Mouse (Mus musculus): ENCODE measurements around the gene Fignl2. TPM values are rescaled to one million over a fixed set of nuclear protein-coding genes. Genes with fewer than 3 reads are reported as not detected.
A peak's percentile ranks its signal among the peaks of the same experiment; 100 is the strongest.
"Not testable (repeated sequence)": the region's sequence is repeated elsewhere in the genome, so short reads cannot be mapped to it uniquely, and the experiment has no call there.

Fignl2 gene
- polyA plus RNA-seq (2015; fragmentation: Nextera tagmentation; extraction: Ambion mirVana): 0.09 TPM in 1 of 2 replicates, not detected in the other

DNA sequence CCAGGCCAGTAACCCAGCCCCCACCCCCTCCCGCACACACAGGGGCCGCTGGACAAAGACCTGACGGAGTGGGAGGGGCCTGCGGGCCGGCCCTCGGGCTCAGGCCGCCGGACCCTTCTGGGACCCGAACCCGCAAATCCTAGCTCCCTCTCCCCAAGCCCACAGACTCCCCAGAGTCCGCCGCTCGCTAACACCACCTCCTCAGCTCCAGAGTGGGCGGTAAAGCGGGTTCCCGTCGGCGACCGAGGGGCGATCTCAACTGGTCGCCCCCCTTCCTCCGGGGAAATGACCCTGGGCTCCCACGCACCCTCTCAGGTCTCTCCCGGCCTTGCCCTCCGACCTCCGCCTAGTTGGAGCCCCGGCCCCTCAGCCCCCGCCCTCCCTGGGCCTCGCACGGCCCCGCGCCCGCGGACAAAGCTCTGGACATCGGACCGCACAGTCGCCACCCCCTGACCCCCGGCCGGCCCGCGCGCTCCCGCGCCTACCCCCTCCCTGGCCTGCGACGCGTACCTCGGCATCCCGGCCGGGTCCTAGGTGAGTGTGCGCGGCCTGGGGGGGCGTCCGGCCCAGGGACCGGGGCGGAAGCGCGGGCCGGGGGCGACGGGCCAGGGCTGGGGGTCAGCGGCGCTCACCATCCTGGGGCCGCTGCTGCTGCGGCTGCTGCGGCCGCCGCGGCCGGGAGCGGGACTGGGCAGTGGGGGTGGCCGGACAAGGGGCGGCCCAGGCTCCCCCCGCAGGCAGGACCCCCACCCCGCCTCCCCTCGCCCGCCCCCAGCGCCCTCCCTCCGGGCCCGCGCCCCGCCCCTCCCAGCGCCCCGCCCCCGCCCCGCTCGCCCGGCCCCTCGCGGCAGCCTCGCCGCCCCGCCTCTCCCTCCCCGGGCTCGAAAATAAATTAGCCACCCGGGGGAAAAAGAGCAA lies at the start of gene Fignl2:
Gene Fignl2 (minus strand): TSS at position 755 of the 918 bp plus-strand sequence.
- Histone ChIP-seq H3K27me3 (replicated peaks) (peaks cover 7% of the 10 kb centered on the region), H3K4me1 (peaks cover 33% of the 10 kb centered on the region), H3K4me3 (peak within 1 kb of the TSS; percentile 60), H3K27ac (peak within 1 kb of the TSS; percentile 46; the same call in 1 of the 2 replicates), H3K9me3 (no peaks in the 10 kb centered on the region), H3K36me3 (replicated peaks) (no peaks in the 10 kb centered on the region), H3K9ac (peak within 1 kb of the TSS; percentile 50), H3K4me2 (peak within 1 kb of the TSS; percentile 82)
- under 1% methylated on average over 68 of the region's 96 CpGs for WGBS
- peak; percentile 22; the same call in 1 of the 2 replicates for ATAC-seq (replicated peaks)

DNA sequence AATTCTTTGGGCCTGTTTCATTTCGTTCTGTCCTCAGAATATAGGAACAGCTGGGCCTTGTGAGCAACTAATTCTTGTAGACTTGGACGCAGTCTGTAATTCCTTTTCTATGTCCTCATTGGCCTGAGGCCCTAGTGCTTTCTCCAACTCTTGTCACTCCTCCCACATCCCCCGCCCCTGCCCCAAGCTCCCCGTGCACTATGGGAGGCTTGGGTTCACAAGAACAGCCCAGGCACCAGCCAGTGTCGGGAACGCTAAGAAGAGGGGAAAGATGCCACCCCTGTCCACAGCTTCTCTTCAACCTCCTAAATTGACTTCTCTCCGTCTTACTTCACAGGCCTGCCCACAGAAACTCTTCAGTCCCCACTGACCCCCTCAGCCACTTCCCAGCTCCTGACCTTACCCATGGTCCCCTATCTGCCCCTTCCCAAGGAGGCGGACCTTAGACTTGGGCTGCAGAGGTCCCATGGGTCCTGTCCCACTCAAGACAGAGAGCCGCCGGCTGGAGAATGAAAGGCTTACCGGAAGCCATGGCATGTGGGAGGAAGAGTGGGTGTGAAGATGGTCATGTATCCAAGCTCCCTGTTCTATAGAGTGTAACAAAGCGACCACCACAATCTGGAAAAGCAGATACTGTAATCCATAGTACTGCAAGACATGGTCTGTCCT lies 48.6 kb upstream of the Fignl2 start:
- H3K9me3 ChIP-seq: no peaks in the 10 kb centered on the region
- no peak overlapping the region for H3K27ac ChIP-seq
- peaks cover 7% of the 10 kb centered on the region for H3K4me1 ChIP-seq
- H3K9ac ChIP-seq: no peak overlapping the region
- H3K4me3 ChIP-seq: no peak overlapping the region
- no peak for ATAC-seq (replicated peaks)
- no peaks in the 10 kb centered on the region for H3K36me3 ChIP-seq (replicated peaks)
- no peak overlapping the region for H3K4me2 ChIP-seq
- WGBS: 84% methylated on average over 12 of the region's 12 CpGs
- H3K27me3 ChIP-seq (replicated peaks): peaks cover 36% of the 10 kb centered on the region

- peaks cover 30% of the 10 kb centered on the region for H3K27me3 ChIP-seq (replicated peaks)
- no peak overlapping the region for H3K4me3 ChIP-seq
- H3K4me1 ChIP-seq: peaks cover 7% of the 10 kb centered on the region
- H3K27ac ChIP-seq: no peak overlapping the region
- no peak overlapping the region for H3K9ac ChIP-seq
- H3K36me3 ChIP-seq (replicated peaks): no peaks in the 10 kb centered on the region
- no peaks in the 10 kb centered on the region for H3K9me3 ChIP-seq
- 85% methylated on average over 6 of the region's 6 CpGs for WGBS
- no peak overlapping the region for H3K4me2 ChIP-seq
- no peak for ATAC-seq (replicated peaks)
These were observed 47.2 kb upstream of the Fignl2 start for GRCm38 (mm10) chr15:101125561-101125960.

DNA sequence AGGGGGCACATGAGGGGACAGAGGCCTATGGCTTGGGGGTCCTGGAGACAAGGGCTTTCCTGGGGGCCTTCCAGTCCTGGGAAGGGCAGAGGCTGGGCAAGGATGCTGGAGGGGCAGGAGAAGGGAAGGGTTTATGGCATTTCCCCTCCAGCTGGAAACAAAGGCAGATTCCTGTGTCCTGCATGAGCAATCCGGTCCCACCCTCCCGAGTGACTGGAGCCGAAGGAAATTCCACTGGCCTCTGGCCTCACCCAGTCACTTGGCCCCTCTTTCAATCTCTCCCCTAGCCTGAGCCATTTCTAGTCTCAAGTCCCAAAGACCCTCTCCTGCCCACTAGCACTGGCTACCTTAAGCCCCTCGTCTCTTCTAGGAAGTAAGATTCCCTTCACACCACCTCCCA lies 44.8 kb upstream of the Fignl2 start:
- 35% methylated on average over 4 of the region's 4 CpGs for WGBS

DNA sequence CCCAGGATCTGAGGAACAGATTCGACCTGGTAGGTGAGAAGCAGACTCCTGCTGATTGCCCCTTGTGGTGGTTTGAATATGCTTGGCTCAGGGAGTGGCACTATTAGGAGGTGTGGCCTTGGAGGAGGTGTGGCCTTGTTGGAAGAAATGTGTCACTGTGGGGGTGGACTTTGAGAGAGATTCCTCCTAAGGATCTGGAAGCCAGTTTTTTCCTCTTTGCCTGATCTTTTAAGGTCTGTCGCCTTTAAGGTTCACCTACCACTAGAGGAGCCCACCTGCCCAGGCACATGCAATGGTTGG lies 43.9 kb upstream of the Fignl2 start:
- Histone ChIP-seq H3K36me3 (replicated peaks) (no peaks in the 10 kb centered on the region), H3K27me3 (replicated peaks) (no peaks in the 10 kb centered on the region), H3K4me3 (no peak overlapping the region), H3K4me2 (no peak overlapping the region), H3K9ac (no peak overlapping the region), H3K27ac (no peak overlapping the region), H3K9me3 (no peaks in the 10 kb centered on the region), H3K4me1 (no peaks in the 10 kb centered on the region)
- no peak for ATAC-seq (replicated peaks)
- WGBS: 47% methylated on average over 2 of the region's 2 CpGs

More for the DNA sequence above, 44.8 kb upstream of the Fignl2 start:
- Histone ChIP-seq H3K36me3 (replicated peaks) (no peaks in the 10 kb centered on the region), H3K9ac (no peak overlapping the region), H3K4me3 (no peak overlapping the region), H3K4me1 (no peaks in the 10 kb centered on the region), H3K27ac (no peak overlapping the region), H3K9me3 (no peaks in the 10 kb centered on the region), H3K27me3 (replicated peaks) (peaks cover 8% of the 10 kb centered on the region), H3K4me2 (no peak overlapping the region)
- no peak for ATAC-seq (replicated peaks)

DNA sequence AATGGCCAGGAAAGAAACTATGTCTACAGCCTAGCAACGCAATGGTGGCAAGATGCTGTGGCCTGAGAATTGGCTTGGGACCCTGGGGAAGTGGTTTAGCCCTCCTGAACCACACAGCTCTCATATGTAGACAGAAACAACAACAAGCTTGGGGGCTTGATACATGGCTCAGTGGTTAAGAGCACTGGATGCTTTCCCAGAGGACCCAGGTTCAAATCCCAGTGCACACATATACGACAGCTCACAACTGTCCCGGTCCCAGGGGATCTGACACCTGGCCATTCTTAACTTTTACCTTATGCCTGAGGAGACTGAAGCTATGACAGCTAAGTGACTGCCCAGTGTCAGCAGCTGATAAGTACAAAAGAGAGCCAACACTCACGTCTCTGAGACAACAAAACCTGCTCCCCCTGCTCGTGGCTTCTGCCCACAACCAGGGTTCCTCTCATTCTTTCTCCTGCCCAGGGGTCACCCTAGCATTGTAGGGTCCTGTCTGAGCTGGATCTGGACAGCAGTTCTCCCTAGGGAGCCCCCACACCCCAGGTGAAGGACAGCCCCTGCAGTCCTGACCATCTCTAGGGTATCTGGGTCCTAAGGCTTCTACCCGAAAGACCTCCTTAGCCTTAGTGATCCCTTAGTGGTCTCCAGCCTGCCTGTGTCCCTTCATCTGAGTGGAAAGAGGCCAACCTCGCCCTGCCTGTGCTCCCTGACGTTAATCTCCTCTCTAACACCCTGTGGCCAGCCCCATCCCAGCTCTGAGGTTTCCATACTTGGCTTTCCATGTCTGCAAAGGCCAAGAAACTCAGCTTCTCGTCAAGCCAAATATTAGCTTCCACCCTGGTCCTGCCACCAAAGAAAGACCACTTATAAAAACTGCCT lies 43.3 kb upstream of the Fignl2 start:
- no peak overlapping the region for H3K4me3 ChIP-seq
- H3K27ac ChIP-seq: no peak overlapping the region
- 70% methylated on average over 9 of the region's 9 CpGs for WGBS
- H3K36me3 ChIP-seq (replicated peaks): no peaks in the 10 kb centered on the region
- H3K9me3 ChIP-seq: no peaks in the 10 kb centered on the region
- no peaks in the 10 kb centered on the region for H3K4me1 ChIP-seq
- no peak overlapping the region for H3K4me2 ChIP-seq
- no peaks in the 10 kb centered on the region for H3K27me3 ChIP-seq (replicated peaks)
- no peak for ATAC-seq (replicated peaks)
- H3K9ac ChIP-seq: no peak overlapping the region

DNA sequence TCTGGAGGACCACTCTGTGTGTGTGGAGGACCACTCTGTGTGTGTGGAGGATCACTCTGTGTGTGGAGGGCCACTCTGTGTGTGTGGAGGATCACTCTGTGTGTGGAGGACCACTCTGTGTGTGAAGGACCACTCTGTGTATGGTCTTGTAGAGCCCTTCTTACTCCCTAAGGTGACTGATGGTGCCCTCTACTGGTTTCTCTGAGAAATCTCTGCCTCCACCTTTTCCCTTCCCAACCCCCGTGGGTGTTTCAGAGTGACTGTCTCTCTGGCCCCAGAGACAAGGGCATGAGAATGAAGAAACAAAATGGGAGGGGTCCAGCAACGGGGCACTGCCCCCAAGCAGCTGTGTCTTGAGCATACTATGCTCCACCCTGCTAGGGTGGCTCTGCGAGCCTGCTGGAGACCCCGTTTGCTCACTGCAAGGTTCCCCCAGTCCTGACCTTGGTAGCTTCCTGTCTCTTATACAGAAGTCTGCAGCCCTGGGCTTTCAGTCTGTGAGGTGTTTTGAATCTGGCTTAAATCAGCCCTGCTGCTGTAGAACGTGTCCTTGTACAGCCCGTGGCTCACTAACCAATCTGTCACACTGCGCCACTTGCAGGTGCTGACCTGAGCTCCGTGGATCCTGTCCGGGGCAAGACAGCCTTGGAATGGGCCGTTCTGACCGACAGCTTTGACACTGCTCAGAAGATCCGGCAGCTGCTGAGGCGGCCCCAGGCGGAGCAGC lies 40.2 kb upstream of the Fignl2 start:
- no peak for ATAC-seq (replicated peaks)
- Histone ChIP-seq H3K9ac (no peak overlapping the region), H3K27me3 (replicated peaks) (no peaks in the 10 kb centered on the region), H3K36me3 (replicated peaks) (no peaks in the 10 kb centered on the region), H3K9me3 (no peaks in the 10 kb centered on the region), H3K4me2 (no peak overlapping the region), H3K27ac (no peak overlapping the region), H3K4me3 (no peak overlapping the region), H3K4me1 (no peaks in the 10 kb centered on the region)
- 62% methylated on average over 14 of the region's 14 CpGs for WGBS

- H3K9ac ChIP-seq: no peak within 1 kb of the TSS
- no peaks in the 10 kb centered on the region for H3K36me3 ChIP-seq (replicated peaks)
- H3K27ac ChIP-seq: no peak within 1 kb of the TSS
- WGBS: 82% methylated on average over 5 of the region's 5 CpGs
- H3K4me1 ChIP-seq: no peaks in the 10 kb centered on the region
- no peaks in the 10 kb centered on the region for H3K9me3 ChIP-seq
- H3K4me3 ChIP-seq: no peak within 1 kb of the TSS
- no peak for ATAC-seq (replicated peaks)
- H3K27me3 ChIP-seq (replicated peaks): no peaks in the 10 kb centered on the region
- H3K4me2 ChIP-seq: no peak within 1 kb of the TSS
These were observed 37.2 kb upstream of the Fignl2 start, which contains the start of gene Ankrd33 for GRCm38 (mm10) chr15:101115511-101116110. Ankrd33 (plus strand) TSS chr15:101115755.

DNA sequence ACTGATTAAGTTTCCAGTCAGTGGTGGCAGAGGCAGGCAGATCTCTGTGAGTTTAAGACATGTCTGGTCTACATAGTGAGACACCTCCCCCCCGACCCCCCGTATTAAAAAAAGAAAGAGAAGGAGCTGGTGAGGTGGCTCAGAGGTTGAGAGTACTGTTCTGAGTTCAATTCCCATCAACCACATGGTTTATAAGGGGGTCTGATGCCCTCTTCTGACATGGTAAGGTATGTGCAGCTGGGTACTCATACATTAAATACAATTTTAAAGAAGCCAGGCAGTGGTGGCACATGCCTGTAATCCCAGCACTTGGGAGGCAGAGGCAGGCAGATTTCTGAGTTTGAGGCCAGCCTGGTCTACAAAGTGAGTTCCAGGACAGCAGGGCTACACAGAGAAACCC lies 35.4 kb upstream of the Fignl2 start:
- not testable (repeated sequence) for H3K4me1 ChIP-seq; H3K27me3 ChIP-seq (replicated peaks); ATAC-seq (replicated peaks); H3K36me3 ChIP-seq (replicated peaks); H3K27ac ChIP-seq; H3K4me2 ChIP-seq; H3K9me3 ChIP-seq; H3K4me3 ChIP-seq; H3K9ac ChIP-seq
- WGBS: 93% methylated on average over 2 of the region's 2 CpGs

- Histone ChIP-seq H3K36me3 (replicated peaks) (no peaks in the 10 kb centered on the region), H3K27me3 (replicated peaks) (no peaks in the 10 kb centered on the region), H3K9ac (no peak overlapping the region), H3K4me3 (no peak overlapping the region), H3K4me2 (no peak overlapping the region), H3K4me1 (no peaks in the 10 kb centered on the region), H3K27ac (no peak overlapping the region), H3K9me3 (no peaks in the 10 kb centered on the region)
- ATAC-seq (replicated peaks): no peak
- 73% methylated on average over 8 of the region's 8 CpGs for WGBS
These were observed 34.8 kb upstream of the Fignl2 start for GRCm38 (mm10) chr15:101113176-101113575.

- ATAC-seq (replicated peaks): no peak
- no peak overlapping the region for H3K4me3 ChIP-seq
- WGBS: 85% methylated on average over 5 of the region's 5 CpGs
These were observed 29.7 kb upstream of the Fignl2 start for GRCm38 (mm10) chr15:101107906-101108671.

More at GRCm38 (mm10) chr15:101107906-101108671, 29.7 kb upstream of the Fignl2 start:
- Histone ChIP-seq H3K27me3 (replicated peaks) (no peaks in the 10 kb centered on the region), H3K4me1 (no peaks in the 10 kb centered on the region), H3K27ac (no peak overlapping the region), H3K4me2 (no peak overlapping the region), H3K9ac (no peak overlapping the region), H3K36me3 (replicated peaks) (no peaks in the 10 kb centered on the region), H3K9me3 (no peaks in the 10 kb centered on the region)
